Mouse (Mus musculus): ENCODE results near the gene Mtmr4.

The Mtmr4 gene

GRCm38 (mm10) chr11:87616790-87617474 is 25.0 kb downstream of the Mtmr4 start, which contains the start of gene Hsf5:
Hsf5 (plus strand) TSS chr11:87617164.
- DNase-seq, result no peak

- no peak for DNase-seq
Observed at GRCm38 (mm10) chr11:87617606-87618005, 25.6 kb downstream of the Mtmr4 start.

GRCm38 (mm10) chr11:87623160-87623559 is 31.2 kb downstream of the Mtmr4 start:
- DNase-seq, result no peak

GRCm38 (mm10) chr11:87629859-87630258 is 37.9 kb downstream of the Mtmr4 start:
- DNase-seq, result peak; percentile 58

GRCm38 (mm10) chr11:87638793-87639192 is 46.8 kb downstream of the Mtmr4 start:
- DNase-seq, result no peak

- peak; percentile 65 for DNase-seq
Observed at GRCm38 (mm10) chr11:87639206-87639605, 47.2 kb downstream of the Mtmr4 start.

GRCm38 (mm10) chr11:87642865-87643264 is 50.9 kb downstream of the Mtmr4 start:
- DNase-seq, result no peak

- no peak for DNase-seq
Observed at GRCm38 (mm10) chr11:87654693-87655092, 62.7 kb downstream of the Mtmr4 start.

GRCm38 (mm10) chr11:87659216-87659615 is 67.3 kb downstream of the Mtmr4 start:
- DNase-seq, result no peak

- peak; percentile 89 for DNase-seq
Observed at GRCm38 (mm10) chr11:87662407-87662806, 70.4 kb downstream of the Mtmr4 start, which contains the start of gene Rnf43. Rnf43 (plus strand) TSS chr11:87662722.

- peak; percentile 9 for DNase-seq
Observed at GRCm38 (mm10) chr11:87662822-87663221, 70.9 kb downstream of the Mtmr4 start.

GRCm38 (mm10) chr11:87663948-87664347 is 72.0 kb downstream of the Mtmr4 start:
- no peak for DNase-seq

- DNase-seq, result no peak
Observed at GRCm38 (mm10) chr11:87664521-87664920, 72.6 kb downstream of the Mtmr4 start.

- no peak for DNase-seq
Observed at GRCm38 (mm10) chr11:87665224-87665623, 73.3 kb downstream of the Mtmr4 start.

GRCm38 (mm10) chr11:87665658-87666057 is 73.7 kb downstream of the Mtmr4 start:
- no peak for DNase-seq
